Mouse (Mus musculus): ENCODE results near the gene Atg4c.

Gene Atg4c

DNA sequence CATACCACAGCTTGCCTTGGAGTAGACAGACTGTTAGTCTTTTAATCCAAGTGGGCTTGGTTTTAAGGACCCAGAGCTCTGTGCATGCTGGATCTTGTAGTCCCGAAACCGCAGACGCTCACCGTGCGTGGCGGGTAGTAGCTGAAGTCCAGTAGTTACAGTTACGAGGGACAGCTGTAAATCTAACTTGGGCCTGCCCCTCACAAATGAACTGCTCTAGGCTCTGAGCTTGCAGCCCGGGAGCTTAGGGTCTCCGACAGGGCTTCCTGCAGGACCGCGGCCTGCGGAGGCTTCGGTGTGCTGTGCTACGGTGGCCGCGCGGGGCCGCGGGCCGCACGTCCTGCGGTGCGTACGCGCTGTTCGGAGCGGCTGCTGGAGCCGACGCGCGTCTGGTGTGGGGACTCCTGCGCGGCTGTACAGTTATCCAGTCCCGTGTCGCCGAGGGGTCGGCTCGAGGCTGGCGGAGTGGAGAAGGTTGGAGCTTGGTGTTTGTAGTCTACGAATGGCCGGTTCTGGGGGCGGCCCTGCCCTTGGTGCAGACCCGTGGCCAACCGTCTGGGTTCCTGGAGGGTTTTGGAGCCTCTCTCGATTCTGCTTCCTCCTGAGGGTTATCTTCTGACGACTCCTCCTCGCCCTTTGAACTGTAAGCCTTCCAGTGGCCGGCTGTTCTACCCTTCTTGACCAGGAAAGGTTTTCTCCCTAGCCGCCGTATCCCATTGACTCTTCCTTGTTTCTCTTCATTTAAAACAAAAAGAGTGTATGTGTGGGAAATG lies at the start of gene Atg4c:
Gene Atg4c, plus strand, starts transcription at position 125 of the 773 bp plus-strand sequence.
- in situ Hi-C loops (cut with MboI; ENCODE audit: low pct_unique_long_range_greater_than_20kb in 1 of 2, low sequenced_read_pairs in 2 of 2, unreplicated experiment in 1 of 2): loop anchor here (25.0 kb wide), 4 partner anchors 232 to 482 kb away; partner anchors contain the start of gene L1td1 (in 1 of the 2)

DNA sequence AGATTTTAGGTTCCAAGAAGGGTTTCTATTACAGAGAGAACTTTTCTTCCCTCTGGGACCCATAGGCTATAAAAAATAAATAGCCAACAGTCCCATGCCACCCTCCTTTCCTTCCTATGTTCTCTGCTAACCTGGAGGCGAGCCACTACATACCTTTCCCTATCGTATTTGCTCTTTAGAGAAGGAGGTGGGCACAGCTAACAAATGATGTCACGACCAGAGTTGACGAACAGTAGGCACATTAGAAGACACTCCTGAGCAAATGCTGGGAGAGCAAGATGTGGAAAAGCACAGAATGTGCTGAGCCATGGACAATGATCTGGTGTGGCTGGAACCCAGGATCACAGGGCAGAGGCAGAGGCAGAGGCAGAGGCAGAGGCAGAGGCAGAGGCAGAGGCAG lies 42.3 kb upstream of the Atg4c start:
- in situ Hi-C loops (cut with MboI; ENCODE audit: low pct_unique_long_range_greater_than_20kb in 1 of 2, low sequenced_read_pairs in 2 of 2, unreplicated experiment in 1 of 2): no loop called here

DNA sequence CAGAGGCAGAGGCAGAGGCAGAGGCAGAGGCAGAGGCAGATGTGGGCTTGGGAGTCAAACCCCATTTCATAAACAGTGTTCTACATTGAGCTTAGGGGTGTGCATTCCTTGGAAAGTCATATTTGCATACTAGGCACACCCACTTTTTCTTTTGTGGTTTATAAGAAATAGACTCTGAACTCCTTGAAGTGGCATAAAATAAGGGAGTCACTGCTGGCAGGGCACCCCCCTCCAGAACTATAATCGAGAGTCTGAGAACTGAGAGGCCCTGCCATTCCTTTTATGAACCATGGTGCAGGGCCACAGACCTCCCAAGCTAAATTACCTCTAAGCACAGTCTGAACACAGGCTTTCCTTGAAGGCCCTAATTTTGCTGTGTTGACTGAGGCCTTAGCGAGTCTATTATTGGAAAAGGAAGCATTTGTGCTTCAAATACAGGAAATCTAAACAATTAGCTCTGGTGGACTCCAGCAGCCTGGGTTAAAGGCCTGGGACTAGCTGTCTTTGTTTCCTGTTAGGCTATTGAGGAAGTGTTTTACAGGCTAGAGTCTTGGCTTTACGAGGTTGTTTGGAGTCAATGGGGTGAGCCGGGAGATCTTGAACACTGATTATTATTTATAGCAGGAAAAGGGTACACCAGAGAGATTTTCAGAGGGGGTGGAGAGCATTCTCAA lies 41.7 kb upstream of the Atg4c start:
- in situ Hi-C loops (cut with MboI; ENCODE audit: low pct_unique_long_range_greater_than_20kb in 1 of 2, low sequenced_read_pairs in 2 of 2, unreplicated experiment in 1 of 2): no loop called here

DNA sequence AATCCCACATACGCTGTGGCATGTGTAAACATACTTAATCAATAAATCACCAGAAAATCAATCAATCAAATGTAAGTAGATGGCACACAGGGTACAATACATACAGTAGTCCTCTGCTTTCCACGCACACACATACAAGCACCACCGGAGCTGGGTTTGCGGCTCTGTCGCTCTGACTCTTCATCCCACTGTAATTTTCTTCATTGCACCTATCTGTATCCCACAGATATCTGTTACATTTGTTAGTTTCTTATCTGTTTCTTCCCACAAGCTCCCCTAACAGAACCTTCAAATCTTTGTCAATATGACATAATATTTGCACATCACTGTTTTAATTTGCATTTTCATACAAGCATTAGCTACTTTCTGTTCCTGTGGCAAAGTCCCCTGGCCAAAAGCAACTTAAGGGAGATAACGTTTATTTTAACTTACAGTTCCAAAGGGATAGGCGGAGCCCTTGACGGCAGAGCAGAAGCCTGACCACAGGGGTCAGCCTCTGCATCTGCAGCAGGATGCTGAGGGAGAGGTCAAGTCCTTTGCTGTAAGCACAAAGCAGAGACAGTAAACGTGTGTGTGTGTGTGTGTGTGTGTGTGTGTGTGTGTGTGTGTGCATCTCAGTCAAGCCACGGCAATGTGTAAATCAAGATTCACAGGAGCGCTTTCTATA lies 37.0 kb upstream of the Atg4c start:
- in situ Hi-C loops (cut with MboI; ENCODE audit: low pct_unique_long_range_greater_than_20kb in 1 of 2, low sequenced_read_pairs in 2 of 2, unreplicated experiment in 1 of 2): no loop called here

DNA sequence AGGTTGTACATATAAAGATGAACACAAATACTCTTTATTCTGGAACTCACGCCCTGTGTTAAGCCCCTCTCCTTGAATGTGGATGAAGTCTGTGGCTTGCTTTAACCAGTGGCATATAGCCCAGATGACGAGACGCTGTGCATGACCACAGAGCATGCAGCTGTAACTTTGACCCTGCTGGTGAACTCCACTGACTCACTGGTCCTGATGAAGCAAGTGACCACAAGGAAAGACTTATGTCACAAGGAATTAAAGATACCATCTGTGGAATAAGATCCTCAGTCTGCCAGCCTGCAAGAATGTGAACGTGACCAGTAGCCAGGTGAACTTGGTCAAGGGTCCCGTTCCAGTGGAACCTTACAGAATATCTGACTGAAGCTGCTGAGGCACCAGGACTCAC lies 35.2 kb upstream of the Atg4c start:
- in situ Hi-C loops (cut with MboI; ENCODE audit: low pct_unique_long_range_greater_than_20kb in 1 of 2, low sequenced_read_pairs in 2 of 2, unreplicated experiment in 1 of 2): no loop called here

DNA sequence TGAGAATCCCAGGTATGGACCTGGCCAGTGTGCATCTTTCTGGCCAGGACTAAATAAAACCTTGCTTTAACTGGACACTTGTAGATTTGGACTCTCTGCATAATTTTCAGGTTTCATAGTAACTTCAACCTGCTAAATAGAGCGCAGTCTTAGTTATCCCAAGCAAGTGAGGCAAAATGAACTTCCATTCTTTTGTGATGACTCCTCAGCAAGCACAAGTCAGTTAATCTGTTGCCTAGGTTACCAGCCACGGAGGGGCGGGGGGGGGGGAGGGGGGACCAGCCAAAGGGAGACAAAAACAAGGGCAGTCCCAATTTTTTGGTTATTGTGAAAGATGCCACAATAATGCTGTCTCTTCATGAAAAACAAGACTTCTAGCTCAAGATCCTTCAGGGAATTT lies 33.3 kb upstream of the Atg4c start:
- in situ Hi-C loops (cut with MboI; ENCODE audit: low pct_unique_long_range_greater_than_20kb in 1 of 2, low sequenced_read_pairs in 2 of 2, unreplicated experiment in 1 of 2): no loop called here

DNA sequence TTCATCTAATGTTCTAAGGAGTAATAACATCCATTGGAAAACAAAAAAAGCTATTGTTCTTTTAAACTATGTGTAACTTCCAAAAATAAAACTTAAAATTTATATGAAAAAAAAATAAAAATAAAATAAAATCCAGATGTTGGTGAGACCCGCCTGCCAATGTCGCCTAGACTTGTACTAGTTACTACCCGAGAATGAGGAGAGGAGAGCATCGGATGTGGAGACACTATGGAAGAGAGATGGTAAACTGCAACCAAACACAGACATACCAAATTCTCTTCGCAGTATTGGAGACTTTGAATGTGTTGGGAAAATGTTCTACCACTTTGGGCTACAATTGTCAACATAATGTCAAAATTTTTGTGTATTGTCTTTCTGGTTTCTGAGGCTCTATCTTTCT lies 32.8 kb upstream of the Atg4c start:
- in situ Hi-C loops (cut with MboI; ENCODE audit: low pct_unique_long_range_greater_than_20kb in 1 of 2, low sequenced_read_pairs in 2 of 2, unreplicated experiment in 1 of 2): no loop called here

DNA sequence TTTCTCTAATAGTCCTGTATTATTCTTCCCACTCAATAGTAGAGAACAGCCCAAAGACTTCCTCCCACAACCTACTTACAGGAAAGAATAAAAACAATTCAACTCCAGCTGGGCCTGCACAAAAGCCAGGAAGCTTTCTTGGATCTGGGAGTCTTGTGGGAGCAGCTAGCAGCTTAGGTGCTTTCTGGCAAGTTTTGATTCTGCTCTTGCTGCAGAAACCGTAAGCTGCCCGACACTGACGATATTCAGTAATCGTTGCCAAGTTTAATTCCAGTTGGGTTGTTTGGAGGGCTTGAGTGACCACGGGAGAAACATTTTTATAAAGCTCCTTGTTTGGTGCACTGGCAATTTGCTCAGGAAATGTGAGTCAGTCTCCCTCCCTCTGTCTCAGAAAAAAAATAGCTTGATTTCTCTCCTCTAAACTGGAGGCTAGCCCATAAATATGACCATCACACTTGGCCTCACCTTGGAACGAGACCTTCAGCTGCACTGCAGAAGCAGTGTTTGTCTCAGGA lies 32.2 kb upstream of the Atg4c start:
- in situ Hi-C loops (cut with MboI; ENCODE audit: low pct_unique_long_range_greater_than_20kb in 1 of 2, low sequenced_read_pairs in 2 of 2, unreplicated experiment in 1 of 2): no loop called here

DNA sequence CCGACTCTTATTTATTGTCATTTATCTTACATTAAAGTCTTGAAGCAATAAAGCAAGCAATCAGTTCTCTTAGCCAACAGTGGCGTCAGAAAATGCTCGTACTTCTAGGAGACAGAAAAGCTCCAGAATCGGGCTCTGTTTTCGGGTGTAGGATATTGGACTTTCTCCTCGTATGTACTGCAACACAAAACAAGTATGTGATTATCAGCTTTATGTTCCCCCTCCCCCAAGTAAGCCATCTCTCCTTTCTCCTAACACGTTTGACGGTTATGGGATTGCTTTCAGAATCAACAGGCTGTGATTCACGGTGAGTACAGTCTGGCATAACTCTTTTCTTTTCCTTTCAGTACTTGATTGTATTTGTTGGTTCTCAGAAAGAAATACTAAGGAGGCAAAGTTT lies 30.7 kb upstream of the Atg4c start:
- in situ Hi-C loops (cut with MboI; ENCODE audit: low pct_unique_long_range_greater_than_20kb in 1 of 2, low sequenced_read_pairs in 2 of 2, unreplicated experiment in 1 of 2): no loop called here

DNA sequence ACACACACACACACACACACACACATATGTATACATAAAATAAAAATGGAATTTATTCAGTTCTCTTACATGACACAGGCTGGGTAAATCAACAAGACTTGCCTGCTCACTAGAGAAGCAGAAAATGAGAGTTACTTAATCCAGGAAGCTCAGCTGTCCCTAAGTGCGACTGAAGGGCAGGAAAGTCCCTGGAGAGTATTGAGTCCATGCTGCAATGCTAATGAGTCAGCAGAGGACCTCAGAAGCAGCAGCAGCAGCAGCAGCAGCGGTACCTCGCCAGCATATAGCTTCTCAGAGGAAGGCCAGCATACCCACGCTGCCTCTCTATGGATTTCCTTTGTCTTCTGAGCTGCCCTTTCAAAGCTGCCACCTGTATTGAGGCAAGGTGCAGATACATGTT lies 30.2 kb upstream of the Atg4c start:
- in situ Hi-C loops (cut with MboI; ENCODE audit: low pct_unique_long_range_greater_than_20kb in 1 of 2, low sequenced_read_pairs in 2 of 2, unreplicated experiment in 1 of 2): no loop called here

DNA sequence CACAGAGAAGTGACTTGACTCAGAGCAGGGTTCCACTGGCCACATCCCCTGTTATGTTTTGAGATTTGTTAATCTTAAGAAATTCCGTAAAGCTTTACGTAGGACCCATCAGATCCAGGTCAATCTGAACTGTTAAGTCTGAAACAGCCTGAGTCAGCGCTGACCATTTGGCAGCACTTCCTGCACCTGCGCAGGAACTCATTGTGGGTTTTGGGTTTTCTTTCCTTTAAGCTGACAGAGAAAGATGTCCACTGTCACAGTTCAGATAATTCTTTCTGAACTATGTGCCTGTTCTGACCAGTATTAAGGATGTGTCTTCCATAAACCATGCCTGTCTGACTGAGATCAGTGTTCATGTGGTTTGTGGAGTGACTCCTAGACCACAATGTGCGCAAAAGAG lies 24.9 kb upstream of the Atg4c start:
- in situ Hi-C loops (cut with MboI; ENCODE audit: low pct_unique_long_range_greater_than_20kb in 1 of 2, low sequenced_read_pairs in 2 of 2, unreplicated experiment in 1 of 2): no loop called here

DNA sequence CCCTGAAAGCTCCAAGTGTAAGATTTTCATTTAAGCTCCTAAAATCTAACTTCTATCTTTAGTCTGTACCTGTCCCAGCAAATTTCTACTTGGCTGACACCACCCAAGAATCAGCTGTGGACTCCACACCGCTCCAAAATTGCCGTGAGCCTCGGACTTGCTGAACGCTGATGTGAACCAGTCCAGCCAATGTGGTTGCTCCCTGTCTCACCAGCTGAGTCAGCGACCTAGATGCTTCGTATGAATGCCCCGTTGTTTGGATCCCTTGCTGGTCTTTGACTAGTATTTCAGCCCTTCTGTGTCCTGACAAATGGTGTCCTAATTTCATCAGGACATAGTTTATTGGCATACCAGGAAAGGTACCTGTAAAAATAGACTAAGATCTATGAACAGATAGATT lies 19.5 kb upstream of the Atg4c start:
- in situ Hi-C loops (cut with MboI; ENCODE audit: low pct_unique_long_range_greater_than_20kb in 1 of 2, low sequenced_read_pairs in 2 of 2, unreplicated experiment in 1 of 2): no loop called here

DNA sequence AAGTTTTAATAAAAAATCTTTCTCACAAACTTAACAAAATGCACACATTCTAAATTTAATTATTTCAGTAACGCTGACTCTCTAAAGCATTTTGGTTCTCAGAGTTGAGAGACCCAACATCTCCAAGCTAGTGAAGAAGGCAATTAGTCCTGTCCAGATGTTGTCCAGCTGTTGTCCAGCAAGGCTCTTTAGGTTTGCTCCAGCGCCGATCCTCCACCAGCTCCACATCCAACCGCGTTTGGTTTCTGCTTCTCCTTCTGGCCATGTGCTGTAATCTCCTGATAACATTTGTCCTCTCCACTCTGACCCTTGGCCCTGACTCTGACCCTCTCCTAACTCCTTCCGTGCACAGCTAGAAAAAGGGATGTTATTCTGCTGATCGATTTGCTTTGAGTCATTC lies 16.9 kb upstream of the Atg4c start:
- in situ Hi-C loops (cut with MboI; ENCODE audit: low pct_unique_long_range_greater_than_20kb in 1 of 2, low sequenced_read_pairs in 2 of 2, unreplicated experiment in 1 of 2): loop anchor here (25.0 kb wide), 4 partner anchors 215 to 465 kb away; partner anchors contain the start of gene L1td1 (in 1 of the 2)

DNA sequence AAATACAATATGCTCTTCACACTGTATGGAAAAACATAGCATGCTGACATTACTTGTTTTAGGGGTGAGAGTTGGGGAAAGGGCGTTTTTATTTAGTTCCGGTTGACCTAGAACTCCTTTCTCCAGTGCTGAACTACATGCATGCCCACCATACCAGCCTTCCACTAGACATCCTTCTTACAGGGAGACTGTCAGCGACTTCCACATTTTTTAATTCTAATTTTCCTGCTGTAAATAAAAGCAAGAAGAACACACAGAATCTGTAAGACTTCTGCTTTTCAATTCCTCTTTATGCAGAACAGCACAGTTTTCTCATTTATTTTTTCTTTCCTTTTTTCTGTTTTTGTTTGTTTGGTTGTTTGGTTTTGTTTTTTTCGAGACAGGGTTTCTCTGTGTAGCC lies 16.5 kb upstream of the Atg4c start:
- in situ Hi-C loops (cut with MboI; ENCODE audit: low pct_unique_long_range_greater_than_20kb in 1 of 2, low sequenced_read_pairs in 2 of 2, unreplicated experiment in 1 of 2): loop anchor here (25.0 kb wide), 4 partner anchors 215 to 465 kb away; partner anchors contain the start of gene L1td1 (in 1 of the 2)

DNA sequence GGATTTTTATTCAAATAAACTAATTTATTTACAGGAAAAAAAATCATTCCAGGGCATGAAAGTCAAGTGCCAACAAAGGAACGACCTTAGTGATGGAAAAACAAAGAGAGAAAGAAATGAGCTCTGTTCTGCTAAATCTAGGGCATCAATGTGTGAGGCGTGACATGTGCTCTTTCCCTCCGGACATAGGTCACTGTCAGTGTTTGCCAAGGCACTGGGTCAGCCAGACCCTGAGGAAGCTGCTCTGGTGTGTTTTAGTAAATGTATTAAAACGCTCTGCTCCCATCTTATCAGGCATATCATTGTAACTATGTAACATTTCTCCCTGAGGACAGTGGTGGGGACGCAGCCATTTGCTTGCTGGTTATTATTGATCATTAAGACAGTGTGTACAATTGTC lies 14.9 kb upstream of the Atg4c start:
- in situ Hi-C loops (cut with MboI; ENCODE audit: low pct_unique_long_range_greater_than_20kb in 1 of 2, low sequenced_read_pairs in 2 of 2, unreplicated experiment in 1 of 2): loop anchor here (25.0 kb wide), 4 partner anchors 217 to 467 kb away; partner anchors contain the start of gene L1td1 (in 1 of the 2)

DNA sequence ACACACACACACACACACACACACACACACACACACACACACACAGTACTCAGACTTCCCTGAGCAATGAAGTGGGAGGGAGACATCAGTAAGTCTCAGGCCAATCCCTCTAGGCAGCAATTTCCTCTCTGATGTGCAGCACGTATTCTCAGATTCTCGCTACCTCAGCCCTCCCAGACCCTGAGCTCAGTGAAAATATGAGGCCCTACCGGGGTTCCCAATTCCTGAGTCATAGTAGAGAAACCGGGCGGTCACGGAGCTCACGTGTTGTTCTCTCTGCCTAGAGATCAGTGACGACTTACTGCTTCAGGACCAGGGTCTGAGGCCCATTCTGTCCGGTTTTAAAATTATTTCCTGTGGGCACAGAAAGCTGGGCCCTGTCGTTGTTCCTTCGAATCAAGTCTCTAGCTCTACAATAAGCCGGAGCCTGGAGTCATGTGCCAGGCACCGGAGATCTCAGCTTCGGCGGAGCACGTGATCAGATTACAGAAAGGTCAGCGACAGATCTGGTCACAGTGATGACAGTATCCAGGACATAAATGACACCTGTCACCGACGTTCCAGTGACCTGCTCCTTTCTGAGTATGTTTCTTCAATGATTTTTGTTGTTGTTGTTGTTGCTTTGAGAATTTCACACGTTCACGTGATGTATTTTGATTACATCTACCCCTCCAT lies 14.2 kb upstream of the Atg4c start:
- in situ Hi-C loops (cut with MboI; ENCODE audit: low pct_unique_long_range_greater_than_20kb in 1 of 2, low sequenced_read_pairs in 2 of 2, unreplicated experiment in 1 of 2): loop anchor here (25.0 kb wide), 4 partner anchors 217 to 467 kb away; partner anchors contain the start of gene L1td1 (in 1 of the 2)

DNA sequence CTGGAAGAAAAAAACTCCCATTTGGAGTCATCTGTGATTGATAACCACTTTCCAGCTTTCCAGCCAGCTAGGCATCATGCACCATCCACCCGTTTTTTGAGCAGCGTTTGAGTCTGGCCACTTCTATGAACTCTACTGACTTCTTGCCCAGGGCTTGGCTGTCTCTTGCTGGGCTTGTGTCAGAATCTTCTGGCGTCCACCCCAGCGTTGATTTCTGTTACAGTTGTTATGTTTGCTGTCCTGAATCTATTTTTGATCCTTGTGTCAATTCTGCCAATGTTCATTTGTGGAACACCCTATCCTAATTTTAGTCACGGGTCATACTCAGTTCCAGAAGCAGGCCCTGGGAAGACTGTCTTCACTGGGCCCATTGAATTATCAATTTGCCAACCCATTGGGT lies 12.8 kb upstream of the Atg4c start:
- in situ Hi-C loops (cut with MboI; ENCODE audit: low pct_unique_long_range_greater_than_20kb in 1 of 2, low sequenced_read_pairs in 2 of 2, unreplicated experiment in 1 of 2): loop anchor here (25.0 kb wide), 4 partner anchors 219 to 469 kb away; partner anchors contain the start of gene L1td1 (in 1 of the 2)

DNA sequence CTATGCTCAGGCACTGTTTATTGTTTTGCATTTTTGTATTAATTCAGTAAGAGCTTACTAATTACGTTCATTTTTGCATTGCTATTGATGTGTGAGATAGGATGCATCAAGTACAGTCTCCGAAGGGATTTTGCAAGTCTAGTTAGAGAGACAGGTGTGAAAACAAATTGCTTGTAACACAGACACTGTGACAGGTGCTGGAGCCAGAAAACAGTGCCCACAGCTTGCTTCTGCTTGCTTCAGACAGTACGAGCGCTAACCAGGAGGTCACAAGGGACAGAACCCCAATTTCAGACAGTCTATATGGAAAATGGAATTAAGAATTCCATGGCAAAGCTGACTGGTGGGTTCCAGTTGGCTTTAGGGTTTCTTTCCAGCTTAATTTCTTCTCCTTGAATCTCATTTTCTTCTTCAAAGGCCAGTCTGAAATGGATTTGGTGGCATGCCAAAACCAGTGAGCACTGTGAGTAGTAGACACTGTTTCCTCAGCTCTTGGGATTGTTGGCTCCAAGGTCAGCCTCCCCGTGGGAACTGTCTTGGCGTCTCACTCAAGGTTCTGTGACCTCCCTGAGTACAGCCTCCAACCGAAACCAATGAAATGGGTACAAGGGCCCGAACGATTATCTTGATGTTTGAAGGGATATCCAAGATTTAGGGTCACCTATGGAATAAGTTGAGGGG lies 11.9 kb upstream of the Atg4c start:
- in situ Hi-C loops (cut with MboI; ENCODE audit: low pct_unique_long_range_greater_than_20kb in 1 of 2, low sequenced_read_pairs in 2 of 2, unreplicated experiment in 1 of 2): loop anchor here (25.0 kb wide), 4 partner anchors 220 to 470 kb away; partner anchors contain the start of gene L1td1 (in 1 of the 2)
